Mouse (Mus musculus) intestine, embryonic 16.5 days (tissue): ENCODE results near the gene Mfsd4b1. TPM values are rescaled to one million over a fixed set of nuclear protein-coding genes. Genes with fewer than 3 reads are reported as not detected.
"Not testable (repeated sequence)": the region's sequence is repeated elsewhere in the genome, so short reads cannot be mapped to it uniquely, and the experiment has no call there.

Source experiments
- ATAC-seq: fragments of 200-750 bp; cut with Nextera tagmentation; 2 replicates; pipeline ENCODE4 v1.8.0; 2017; ENCODE audit warnings: moderate TSS enrichment, moderate library complexity
- H3K27ac ChIP-seq: fragments of 300-500 bp; sonication (generic); 2 replicates; pipeline ENCODE4 v1.5.1; 2014; ENCODE audit warnings: mild to moderate bottlenecking, low read length
- H3K27me3 ChIP-seq: fragments of 300-500 bp; sonication (generic); replicated peaks from 2 replicates; pipeline ENCODE4 v1.6.1; 2014; ENCODE audit warnings: low read length, control low read depth, mixed read lengths; ENCODE audit not compliant: control insufficient read depth, insufficient read depth
- H3K36me3 ChIP-seq: fragments of 300-500 bp; sonication (generic); 2 replicates; pipeline ENCODE4 v1.6.1; 2014; ENCODE audit warnings: low read length, control low read depth; ENCODE audit not compliant: control insufficient read depth, insufficient read depth
- H3K4me1 ChIP-seq: fragments of 300-500 bp; sonication (generic); 2 replicates; pipeline ENCODE4 v1.6.1; 2014; ENCODE audit warnings: low read length, control low read depth, mixed read lengths; ENCODE audit not compliant: control insufficient read depth, insufficient read depth
- H3K4me2 ChIP-seq: fragments of 300-500 bp; sonication (generic); 2 replicates; pipeline ENCODE4 v1.6.1; 2014; ENCODE audit warnings: low read depth, low read length, control low read depth
- H3K4me3 ChIP-seq: fragments of 300-500 bp; sonication (generic); 2 replicates; pipeline ENCODE4 v1.5.1; 2014; ENCODE audit warnings: mild to moderate bottlenecking, low read length
- H3K9ac ChIP-seq: fragments of 300-500 bp; sonication (generic); 2 replicates; pipeline ENCODE4 v1.6.1; 2014; ENCODE audit warnings: low read depth, low read length
- H3K9me3 ChIP-seq: fragments of 300-500 bp; sonication (generic); 2 replicates; pipeline ENCODE4 v1.6.1; 2016; ENCODE audit warnings: low read length, control low read depth; ENCODE audit not compliant: control insufficient read depth
- WGBS: fragments of 180-500 bp; shearing (Covaris S2); extraction: QIAGEN DNeasy Blood & Tissue Kit; methylation state at CpG from one replicate; pipeline ENCODE4 v1.1.7; 2014; 5-methylcytosine and 5-hydroxymethylcytosine counted together
- polyA plus RNA-seq: library from polyadenylated mRNA; unstranded; fragments of >200 nt; fragmentation: Nextera tagmentation; extraction: Ambion mirVana; gene quantifications from 2 replicates; pipeline ENCODE4 v1.2.1, GENCODE M21; 2015

Gene Mfsd4b1
- polyA plus RNA-seq, 1 experiment from 2014 or later, result 1.4 TPM

DNA sequence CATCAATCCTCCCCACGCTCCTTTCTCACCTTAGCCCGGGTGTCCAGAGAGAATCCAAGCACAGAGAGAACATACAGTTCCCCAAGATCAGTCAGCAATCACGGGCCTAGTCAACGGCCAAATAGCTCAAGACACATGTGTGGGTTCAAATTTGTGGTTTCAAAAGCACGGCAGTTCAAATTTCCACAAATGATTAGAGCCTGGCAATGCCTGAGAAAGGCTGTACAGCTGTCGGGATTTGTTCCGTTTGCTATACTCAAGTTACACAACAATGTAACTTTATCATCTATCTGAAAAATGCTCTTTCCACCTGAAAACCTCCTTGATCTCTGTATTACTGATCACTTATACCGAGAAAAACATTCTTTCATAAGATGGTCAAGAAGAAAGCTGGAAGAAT lies 492 bp upstream of the Mfsd4b1 start:
- 56% methylated on average over 8 of the region's 8 CpGs for WGBS
- Histone ChIP-seq H3K9ac (peak overlapping the region; percentile 55; the same call in 1 of the 2 replicates), H3K4me3 (peak overlapping the region; percentile 74), H3K27me3 (no peaks in the 10 kb centered on the region), H3K4me1 (peaks cover 4% of the 10 kb centered on the region), H3K27ac (no peak overlapping the region), H3K36me3 (no peaks in the 10 kb centered on the region), H3K9me3 (no peaks in the 10 kb centered on the region), H3K4me2 (peak overlapping the region; percentile 97)
- no peak; the same call in 1 of the 2 replicates for ATAC-seq

DNA sequence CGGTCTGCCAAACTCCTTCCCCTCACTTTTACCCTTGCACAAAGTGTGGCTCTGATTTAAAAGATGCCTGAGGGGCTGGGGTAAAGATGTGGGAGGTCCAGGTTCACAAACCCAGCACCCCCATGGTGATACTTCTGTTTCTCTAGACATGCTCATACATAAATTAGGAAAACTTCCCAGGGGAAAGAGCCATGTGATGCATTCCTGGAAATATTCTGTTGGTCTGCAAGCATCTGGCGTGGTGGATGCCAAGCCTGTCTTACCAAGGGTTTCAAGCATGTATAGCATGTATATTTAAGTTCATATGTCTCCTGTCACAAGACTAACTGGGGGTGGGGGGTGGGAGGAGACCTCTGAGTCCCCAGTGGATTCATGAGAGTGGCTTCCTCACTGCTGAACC lies 4.7 kb downstream of the Mfsd4b1 start:
- Histone ChIP-seq H3K9me3 (no peaks in the 10 kb centered on the region), H3K9ac (no peak overlapping the region), H3K4me1 (peaks cover 2% of the 10 kb centered on the region), H3K36me3 (no peaks in the 10 kb centered on the region), H3K27ac (no peak overlapping the region), H3K4me2 (no peak overlapping the region), H3K27me3 (no peaks in the 10 kb centered on the region), H3K4me3 (no peak overlapping the region)
- no peak for ATAC-seq
- WGBS, result 64% methylated on average over 2 of the region's 2 CpGs

DNA sequence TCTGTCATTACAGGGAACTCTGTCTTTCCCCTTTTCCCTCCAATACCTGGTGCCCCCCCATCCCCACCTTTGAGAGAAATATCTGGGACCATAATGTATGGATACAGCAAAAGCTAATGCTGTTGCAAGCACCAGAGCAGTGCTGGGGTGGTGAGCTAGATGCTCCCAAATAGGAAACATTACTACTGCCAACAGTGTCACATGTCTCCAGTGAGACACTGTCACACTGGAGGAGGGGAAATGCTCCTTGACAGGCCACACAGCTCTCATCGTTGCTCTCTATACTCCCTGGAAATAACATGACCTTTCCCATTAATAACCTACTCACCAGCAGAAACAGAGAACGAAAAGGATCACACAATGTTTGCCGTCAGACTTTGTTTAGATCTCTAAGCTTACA lies 5.6 kb downstream of the Mfsd4b1 start:
- no peaks in the 10 kb centered on the region for H3K36me3 ChIP-seq
- H3K9ac ChIP-seq, result no peak overlapping the region
- no peaks in the 10 kb centered on the region for H3K27me3 ChIP-seq
- 50% methylated on average over 3 of the region's 3 CpGs for WGBS
- no peaks in the 10 kb centered on the region for H3K9me3 ChIP-seq
- no peak overlapping the region for H3K4me3 ChIP-seq
- H3K4me1 ChIP-seq, result no peaks in the 10 kb centered on the region
- no peak overlapping the region for H3K4me2 ChIP-seq
- ATAC-seq, result no peak
- H3K27ac ChIP-seq, result no peak overlapping the region

DNA sequence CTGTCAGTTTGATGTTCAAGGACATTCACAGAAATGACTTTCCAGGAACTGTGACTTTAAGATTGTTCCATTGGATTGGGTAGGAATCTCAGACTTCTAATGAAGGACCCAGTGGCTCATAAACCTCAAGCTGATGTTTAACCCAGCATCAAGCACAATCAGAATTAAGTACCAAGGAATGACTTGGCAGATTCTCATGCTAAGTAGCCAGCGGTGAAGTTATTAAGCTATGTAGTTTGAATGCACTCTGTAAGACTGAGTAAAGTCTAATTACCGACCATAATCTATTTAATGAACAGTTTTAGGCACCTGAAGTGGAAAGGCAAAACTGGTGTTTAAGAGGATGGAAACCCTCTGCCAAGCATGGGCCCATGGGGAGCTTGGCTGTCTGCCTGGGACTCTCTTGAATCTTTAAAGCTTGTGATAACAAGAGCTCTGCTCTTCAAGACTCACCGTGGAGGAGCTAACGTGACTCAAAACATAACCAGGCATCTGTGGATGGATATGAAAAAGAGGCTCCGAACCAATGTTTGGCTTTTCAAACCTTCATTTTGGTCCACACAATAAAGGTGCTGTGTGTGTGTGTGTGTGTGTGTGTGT lies 6.7 kb downstream of the Mfsd4b1 start:
- no peak overlapping the region for H3K4me3 ChIP-seq
- H3K4me2 ChIP-seq, result no peak overlapping the region
- H3K4me1 ChIP-seq, result no peaks in the 10 kb centered on the region
- WGBS, result 85% methylated on average over 5 of the region's 5 CpGs
- H3K36me3 ChIP-seq, result no peaks in the 10 kb centered on the region
- ATAC-seq, result no peak
- no peaks in the 10 kb centered on the region for H3K9me3 ChIP-seq
- no peaks in the 10 kb centered on the region for H3K27me3 ChIP-seq
- no peak overlapping the region for H3K9ac ChIP-seq
- no peak overlapping the region for H3K27ac ChIP-seq

DNA sequence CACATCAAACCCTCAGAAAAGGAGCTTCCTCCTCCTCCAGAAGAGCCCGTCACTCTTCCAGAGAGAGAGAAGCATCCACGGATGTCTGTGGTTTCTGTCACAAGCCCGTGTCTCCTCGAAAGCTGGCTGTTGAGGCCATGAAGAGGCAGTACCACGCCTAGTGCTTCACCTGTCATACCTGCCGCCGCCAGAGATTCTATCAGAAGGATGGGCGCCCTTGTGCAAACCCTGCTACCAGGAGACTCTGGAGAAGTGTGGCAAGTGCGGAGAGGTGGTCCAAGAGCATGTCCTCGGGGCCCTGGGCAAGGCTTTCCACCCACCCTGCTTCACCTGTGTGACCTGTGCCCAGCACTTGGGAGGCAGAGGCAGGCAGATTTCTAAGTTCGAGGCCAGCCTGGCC lies 15.5 kb downstream of the Mfsd4b1 start:
- Histone ChIP-seq H3K36me3 (no peaks in the 10 kb centered on the region), H3K27me3 (no peaks in the 10 kb centered on the region), H3K9ac (no peak overlapping the region), H3K4me3 (no peak overlapping the region), H3K9me3 (no peaks in the 10 kb centered on the region), H3K4me2 (no peak overlapping the region), H3K27ac (no peak overlapping the region), H3K4me1 (no peaks in the 10 kb centered on the region)
- WGBS, result 87% methylated on average over 11 of the region's 11 CpGs
- ATAC-seq, result no peak

DNA sequence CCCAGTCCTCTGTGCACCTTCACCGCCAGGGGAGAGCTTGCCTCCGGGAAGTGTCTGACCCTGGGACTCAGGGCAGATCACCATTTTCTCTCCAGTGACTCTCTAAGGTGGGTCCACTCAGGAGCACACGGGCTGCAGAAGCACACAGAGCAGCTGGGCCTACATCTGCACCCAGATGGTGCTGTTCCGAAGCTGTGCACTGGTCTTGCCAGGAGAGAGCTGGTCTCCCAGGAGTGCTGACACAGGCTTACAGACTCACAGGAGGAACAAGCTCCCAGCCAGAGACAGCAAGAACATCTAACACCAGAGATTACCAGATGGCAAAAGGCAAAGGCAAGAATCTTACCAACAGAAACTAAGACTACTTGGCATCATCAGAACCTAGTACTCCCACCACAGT lies 16.2 kb downstream of the Mfsd4b1 start:
- not testable (repeated sequence) for H3K9me3 ChIP-seq, H3K9ac ChIP-seq, H3K27me3 ChIP-seq, H3K4me3 ChIP-seq, ATAC-seq, H3K27ac ChIP-seq, H3K4me2 ChIP-seq, H3K36me3 ChIP-seq, H3K4me1 ChIP-seq
- WGBS, result 75% methylated on average over 4 of the region's 4 CpGs

DNA sequence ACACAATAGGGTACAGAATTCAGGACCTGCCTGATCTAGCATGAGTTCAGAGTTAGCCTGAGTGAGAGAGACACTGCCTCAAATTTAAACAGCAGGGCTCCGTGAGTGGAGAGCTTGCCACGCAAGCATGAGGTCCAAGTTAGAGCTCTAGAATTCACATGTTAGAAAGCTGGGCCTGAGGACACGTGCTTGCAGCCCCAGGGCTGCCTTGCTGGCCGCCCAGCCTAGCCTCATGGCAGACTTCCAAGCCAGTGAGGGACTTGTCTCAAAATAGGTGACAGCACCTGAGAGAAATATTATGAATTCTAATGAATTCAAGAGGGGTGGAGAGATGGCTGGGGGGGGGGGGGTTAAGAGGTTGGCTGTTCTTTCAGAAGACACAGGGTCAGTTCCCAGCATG lies 17.1 kb downstream of the Mfsd4b1 start:
- 91% methylated on average over 4 of the region's 4 CpGs for WGBS
- no peaks in the 10 kb centered on the region for H3K4me1 ChIP-seq
- H3K27ac ChIP-seq, result no peak overlapping the region
- no peak overlapping the region for H3K9ac ChIP-seq
- H3K36me3 ChIP-seq, result no peaks in the 10 kb centered on the region
- H3K4me3 ChIP-seq, result no peak overlapping the region
- no peaks in the 10 kb centered on the region for H3K27me3 ChIP-seq
- H3K4me2 ChIP-seq, result no peak overlapping the region
- H3K9me3 ChIP-seq, result no peaks in the 10 kb centered on the region
- no peak for ATAC-seq

DNA sequence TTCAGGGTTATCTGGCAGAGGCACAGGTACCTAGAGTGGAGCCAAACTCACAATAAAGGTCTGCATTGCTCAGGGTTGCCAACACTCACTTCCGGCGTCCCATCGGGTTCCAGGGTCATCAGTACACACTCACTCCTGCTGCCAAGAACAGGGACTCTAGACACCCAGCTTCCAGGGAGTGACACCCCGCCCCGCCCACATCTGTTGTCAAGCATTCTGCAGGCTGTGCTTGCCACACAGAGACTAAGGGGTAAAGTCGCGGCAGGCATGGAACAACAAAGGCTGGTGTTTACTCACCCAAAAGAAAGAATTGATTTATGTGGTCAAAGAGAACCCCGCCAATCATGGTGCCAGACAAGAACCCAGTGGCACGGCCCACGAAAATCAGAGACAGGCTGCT lies 18.1 kb downstream of the Mfsd4b1 start:
- no peak overlapping the region for H3K4me3 ChIP-seq
- 69% methylated on average over 10 of the region's 10 CpGs for WGBS
- ATAC-seq, result no peak
- H3K27ac ChIP-seq, result no peak overlapping the region
- H3K9me3 ChIP-seq, result no peaks in the 10 kb centered on the region
- no peak overlapping the region for H3K9ac ChIP-seq
- no peak overlapping the region for H3K4me2 ChIP-seq
- no peaks in the 10 kb centered on the region for H3K4me1 ChIP-seq
- no peaks in the 10 kb centered on the region for H3K36me3 ChIP-seq
- no peaks in the 10 kb centered on the region for H3K27me3 ChIP-seq

DNA sequence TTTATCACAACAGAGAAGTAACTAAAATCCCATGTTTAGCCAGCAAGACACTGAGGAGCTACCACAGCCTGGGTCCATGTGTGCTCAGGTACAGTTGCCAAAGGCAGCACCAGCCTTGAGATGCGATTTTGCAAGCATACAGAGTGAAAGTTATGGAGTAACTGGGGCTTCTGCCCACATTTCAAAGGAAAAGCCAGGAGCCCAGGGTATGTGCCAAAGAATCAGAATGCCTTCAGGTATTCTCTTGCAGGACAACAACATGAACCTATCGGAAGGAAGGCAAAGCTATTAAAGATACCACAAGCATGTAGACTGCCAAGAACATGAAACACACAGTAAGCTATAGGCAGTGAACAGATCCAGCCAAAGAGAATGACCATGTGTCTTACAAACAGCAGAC lies 24.3 kb downstream of the Mfsd4b1 start:
- no peak overlapping the region for H3K27ac ChIP-seq
- WGBS, result 89% methylated on average over 2 of the region's 2 CpGs
- H3K4me2 ChIP-seq, result no peak overlapping the region
- no peaks in the 10 kb centered on the region for H3K36me3 ChIP-seq
- no peak overlapping the region for H3K4me3 ChIP-seq
- no peaks in the 10 kb centered on the region for H3K9me3 ChIP-seq
- ATAC-seq, result no peak
- no peaks in the 10 kb centered on the region for H3K4me1 ChIP-seq
- no peaks in the 10 kb centered on the region for H3K27me3 ChIP-seq
- no peak overlapping the region for H3K9ac ChIP-seq

DNA sequence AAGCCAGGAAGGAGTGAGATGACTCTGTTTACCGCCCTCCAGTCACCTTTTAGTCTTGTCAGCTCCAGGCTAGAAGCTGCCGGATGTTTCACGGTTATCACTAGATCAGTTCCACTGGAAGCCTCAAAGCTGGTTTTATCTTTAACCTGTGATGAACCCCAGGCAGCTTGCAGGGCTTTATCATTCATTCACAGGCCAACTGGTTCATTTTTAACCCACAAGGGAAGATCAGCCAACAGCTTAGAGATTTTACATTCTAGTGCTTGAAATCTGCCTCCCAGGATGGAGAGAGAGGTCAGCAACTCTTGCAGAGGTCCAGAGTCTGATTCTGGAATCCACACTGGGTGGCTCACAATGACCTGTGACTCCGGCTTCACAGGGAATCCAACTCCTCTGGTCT lies 33.9 kb downstream of the Mfsd4b1 start:
- Histone ChIP-seq H3K27me3 (no peaks in the 10 kb centered on the region), H3K9ac (no peak overlapping the region), H3K36me3 (no peaks in the 10 kb centered on the region), H3K4me2 (no peak overlapping the region), H3K4me1 (no peaks in the 10 kb centered on the region), H3K4me3 (no peak overlapping the region), H3K27ac (no peak overlapping the region), H3K9me3 (no peaks in the 10 kb centered on the region)
- WGBS, result 48% methylated on average over 4 of the region's 4 CpGs
- ATAC-seq, result peak; percentile 46; the same call in 1 of the 2 replicates
